Mouse (Mus musculus) MEL (cell line): Measurements from ENCODE around the gene Cab39. TPM values are rescaled to one million over a fixed set of nuclear protein-coding genes. Genes with fewer than 3 reads are reported as not detected.

Experiments
- DNase-seq: peaks from one replicate; pipeline ENCODE4 v3.0.0; 2011; ENCODE audit warnings: low read depth, low spot score
- H3K27ac ChIP-seq: 2 replicates; pipeline ENCODE4 v1.5.1; 2012; ENCODE audit warnings: low read depth, mild to moderate bottlenecking, control low read depth, low read length, moderate library complexity; ENCODE audit not compliant: control insufficient read depth
- H3K27me3 ChIP-seq, 2 experiments: fragments of 150-350 bp in 1 of 2; sonication (generic) in 1 of 2; 2 replicates each; pipeline ENCODE4 v1.6.1; 2012; ENCODE audit warnings: low read length in 2 of 2, mild to moderate bottlenecking in 2 of 2, improper control_type of control experiment in 1 of 2, moderate library complexity in 1 of 2; ENCODE audit not compliant: insufficient read depth in 2 of 2, control insufficient read depth in 1 of 2
- H3K36me3 ChIP-seq, 2 experiments: 2 replicates each; pipeline ENCODE4 v1.6.1; 2012 to 2014; ENCODE audit warnings: low read length in 2 of 2, improper control_type of control experiment in 1 of 2, inconsistent platforms in 1 of 2, mild to moderate bottlenecking in 1 of 2; ENCODE audit not compliant: insufficient read depth in 2 of 2, control insufficient read depth in 1 of 2
- H3K4me1 ChIP-seq, 2 experiments: fragments of 150-350 bp in 1 of 2; sonication (generic) in 1 of 2; 2 replicates each; pipeline ENCODE4 v1.6.1; 2012; ENCODE audit warnings: low read length in 2 of 2, improper control_type of control experiment in 1 of 2, mild to moderate bottlenecking in 1 of 2; ENCODE audit not compliant: insufficient read depth in 2 of 2, control insufficient read depth in 1 of 2
- H3K4me3 ChIP-seq, 2 experiments: fragments of 150-350 bp in 1 of 2; sonication (generic) in 1 of 2; 2 replicates each; pipeline ENCODE4 v1.5.1; 2012; ENCODE audit warnings: low read depth in 2 of 2, low read length in 2 of 2, mild to moderate bottlenecking in 2 of 2, moderate library complexity in 2 of 2, control low read depth in 1 of 2, improper control_type of control experiment in 1 of 2; ENCODE audit not compliant: control insufficient read depth in 1 of 2, insufficient read depth in 1 of 2
- H3K79me2 ChIP-seq: 2 replicates; pipeline ENCODE4 v1.6.1; 2012; ENCODE audit warnings: mild to moderate bottlenecking, low read length, moderate library complexity; ENCODE audit not compliant: control insufficient read depth, poor library complexity, insufficient read depth
- H3K9ac ChIP-seq: 2 replicates; pipeline ENCODE4 v1.6.1; 2012; ENCODE audit warnings: low read depth, mild to moderate bottlenecking, control low read depth, low read length, moderate library complexity; ENCODE audit not compliant: control insufficient read depth, poor library complexity, severe bottlenecking
- H3K9me3 ChIP-seq: fragments of 150-350 bp; sonication (generic); replicated peaks from 2 replicates; pipeline ENCODE4 v1.6.1; 2012; ENCODE audit warnings: mild to moderate bottlenecking, low read length, improper control_type of control experiment, moderate library complexity; ENCODE audit not compliant: insufficient read depth
- BHLHE40 ChIP-seq: IDR thresholded peaks from 2 replicates; pipeline ENCODE4 v1.6.1; 2012; ENCODE audit warnings: low read depth, mild to moderate bottlenecking, inconsistent platforms, low read length, improper control_type of control experiment, borderline replicate concordance
- CHD1 ChIP-seq: IDR thresholded peaks from 2 replicates; pipeline ENCODE4 v1.6.1; 2012; ENCODE audit warnings: low read depth, mild to moderate bottlenecking, inconsistent platforms, low read length, improper control_type of control experiment
- CHD2 ChIP-seq: IDR thresholded peaks from 2 replicates; pipeline ENCODE4 v1.6.1; 2011; ENCODE audit warnings: low read length, improper control_type of control experiment
- CTCF ChIP-seq, 3 experiments: IDR thresholded peaks in 2 of 3; conservative IDR thresholded peaks in 1 of 3; 2 replicates each; pipeline ENCODE4 v1.5.1; 2011 to 2012; ENCODE audit warnings: low read length in 3 of 3, low read depth in 2 of 3, mild to moderate bottlenecking in 2 of 3, improper control_type of control experiment in 1 of 3, inconsistent platforms in 1 of 3, mixed read lengths in 1 of 3, moderate library complexity in 1 of 3; ENCODE audit not compliant: control insufficient read depth in 1 of 3, insufficient read depth in 1 of 3, poor library complexity in 1 of 3, severe bottlenecking in 1 of 3
- E2F4 ChIP-seq: IDR thresholded peaks from 2 replicates; pipeline ENCODE4 v1.6.1; 2011; ENCODE audit warnings: low read depth, low read length, improper control_type of control experiment, borderline replicate concordance
- EP300 ChIP-seq, 2 experiments: IDR thresholded peaks; 2 replicates each; pipeline ENCODE4 v1.6.1; 2011; ENCODE audit warnings: improper control_type of control experiment in 2 of 2, low read length in 2 of 2, low read depth in 1 of 2, mild to moderate bottlenecking in 1 of 2
- ETS1 ChIP-seq: IDR thresholded peaks from 2 replicates; pipeline ENCODE4 v1.6.1; 2012; ENCODE audit warnings: low read depth, mild to moderate bottlenecking, inconsistent platforms, low read length, improper control_type of control experiment, moderate library complexity
- GATA1 ChIP-seq: IDR thresholded peaks from 2 replicates; pipeline ENCODE4 v1.6.1; 2011; ENCODE audit warnings: low read depth, low read length, improper control_type of control experiment
- JUND ChIP-seq: IDR thresholded peaks from 2 replicates; pipeline ENCODE4 v1.6.1; 2011; ENCODE audit warnings: low read depth, mild to moderate bottlenecking, improper control_type of control experiment, low read length
- MAZ ChIP-seq: IDR thresholded peaks from 2 replicates; pipeline ENCODE4 v1.6.1; 2012; ENCODE audit warnings: low read depth, mild to moderate bottlenecking, inconsistent platforms, low read length, improper control_type of control experiment
- NELFE ChIP-seq: IDR thresholded peaks from 2 replicates; pipeline ENCODE4 v1.6.1; 2011; ENCODE audit warnings: low read depth, low read length, improper control_type of control experiment
- NRF1 ChIP-seq: IDR thresholded peaks from 2 replicates; pipeline ENCODE4 v1.6.1; 2014; ENCODE audit warnings: low read depth, mild to moderate bottlenecking, inconsistent platforms, low read length, improper control_type of control experiment, moderate library complexity; ENCODE audit not compliant: poor library complexity, insufficient read depth, severe bottlenecking
- RAD21 ChIP-seq: IDR thresholded peaks from 2 replicates; pipeline ENCODE4 v1.6.1; 2011; ENCODE audit warnings: mild to moderate bottlenecking, low read depth, low read length, improper control_type of control experiment
- SIN3A ChIP-seq: IDR thresholded peaks from 2 replicates; pipeline ENCODE4 v1.6.1; 2012; ENCODE audit warnings: low read length, improper control_type of control experiment, inconsistent platforms
- SMC3 ChIP-seq: IDR thresholded peaks from 2 replicates; pipeline ENCODE4 v1.6.1; 2011; ENCODE audit warnings: low read depth, low read length, improper control_type of control experiment
- TBP ChIP-seq: IDR thresholded peaks from 2 replicates; pipeline ENCODE4 v1.8.0; 2011; ENCODE audit warnings: low read depth, low read length, improper control_type of control experiment
- UBTF ChIP-seq: IDR thresholded peaks from 2 replicates; pipeline ENCODE4 v1.6.1; 2012; ENCODE audit warnings: low read depth, mild to moderate bottlenecking, inconsistent platforms, low read length, improper control_type of control experiment, moderate library complexity, borderline replicate concordance; ENCODE audit not compliant: insufficient read depth
- polyA plus RNA-seq, 2 experiments: library from polyadenylated mRNA; stranded (reverse) in 1 of 2; unstranded in 1 of 2; fragments of >175 nt in 1 of 2; fragments of >200 nt in 1 of 2; gene quantifications; 2 replicates each; pipeline versions ENCODE4 v1.2.1 to v1.2.4; 2012; ENCODE audit warnings: low replicate concordance in 2 of 2, low read depth in 1 of 2; ENCODE audit not compliant: insufficient read length in 2 of 2, insufficient read depth in 1 of 2, missing spikeins in 1 of 2
- total RNA-seq: library from RNA; depleted of rRNA; stranded (reverse); fragments of 300-350 nt; gene quantifications from 2 replicates; pipeline ENCODE4 v1.2.3, GENCODE M21; 2012

The Cab39 gene
- total and polyA plus RNA-seq, 3 experiments = 66.5 to 144 (median 68.7) TPM

GRCm38 (mm10) chr1:85818121-85818520 is 24.9 kb downstream of the Cab39 start:
- no peak overlapping the region for H3K9ac ChIP-seq
- H3K4me3 ChIP-seq = no peak overlapping the region
- peaks cover 0 to 36% of the 10 kb centered on the region in 2 experiments; a peak in 2 of 4 replicates for H3K36me3 ChIP-seq
- peaks cover 15% of the 10 kb centered on the region for H3K79me2 ChIP-seq
- no peak for TF ChIP-seq JUND
- TF ChIP-seq UBTF = no peak
- TF ChIP-seq ETS1 = no peak
- TF ChIP-seq CHD1 = no peak
- TF ChIP-seq SMC3 = no peak
- no peak for TF ChIP-seq E2F4
- DNase-seq = no peak
- no peak overlapping the region for H3K27ac ChIP-seq
- no peaks in the 10 kb centered on the region for H3K9me3 ChIP-seq
- H3K27me3 ChIP-seq = no peaks in the 10 kb centered on the region
- H3K4me1 ChIP-seq = no peaks in the 10 kb centered on the region

- TF ChIP-seq SIN3A = no peak
- no peak for TF ChIP-seq BHLHE40
- peak; percentile 4 for TF ChIP-seq RAD21
- TF ChIP-seq CHD2 = no peak
- peak; percentile 11 to 32 (median 17); a peak in 3 of 6 replicates for TF ChIP-seq CTCF (IDR thresholded peaks at IDR 0.05 in 2 of 3, conservative IDR thresholded peaks at IDR 0.05 in 1 of 3; ENCODE audit: control insufficient read depth in 1 of 3, insufficient read depth in 1 of 3, low read depth in 2 of 3, low read length in 3 of 3, poor library complexity in 1 of 3, severe bottlenecking in 1 of 3)
- TF ChIP-seq EP300 (IDR thresholded peaks at IDR 0.05; ENCODE audit: low read depth in 1 of 2, low read length in 2 of 2) = no peak
- no peak for TF ChIP-seq NELFE
- no peak for TF ChIP-seq MAZ
- TF ChIP-seq GATA1 = no peak
- no peak for TF ChIP-seq NRF1
- no peak for TF ChIP-seq TBP
- no peak for TF ChIP-seq JUND
- peak; percentile 31 for DNase-seq
- no peaks in the 10 kb centered on the region for H3K4me1 ChIP-seq
- no peak overlapping the region for H3K4me3 ChIP-seq
- no peaks in the 10 kb centered on the region for H3K9me3 ChIP-seq
- H3K27ac ChIP-seq = no peak overlapping the region
- no peak overlapping the region for H3K9ac ChIP-seq
- peaks cover 0 to 44% of the 10 kb centered on the region in 2 experiments; a peak in 2 of 4 replicates for H3K36me3 ChIP-seq
- H3K79me2 ChIP-seq = peaks cover 12% of the 10 kb centered on the region; the same call in 1 of the 2 replicates
- no peaks in the 10 kb centered on the region for H3K27me3 ChIP-seq
Observed at GRCm38 (mm10) chr1:85819695-85820094, 26.5 kb downstream of the Cab39 start.
